Mouse (Mus musculus) lung, postnatal 0 days (tissue): ENCODE results near the gene Thrb.

Source experiments
- CTCF ChIP-seq: IDR thresholded peaks from 2 replicates; pipeline ENCODE4 v1.5.1; 2016; ENCODE audit warnings: antibody characterized with exemption, mild to moderate bottlenecking
- EP300 ChIP-seq: IDR thresholded peaks from 2 replicates; pipeline ENCODE4 v1.6.1; 2016; ENCODE audit warnings: antibody characterized with exemption, mild to moderate bottlenecking, control low read depth

- no peak for TF ChIP-seq CTCF
- TF ChIP-seq EP300, result no peak
Measured at GRCm38 (mm10) chr14:18031941-18032340, 371.9 kb downstream of the Thrb start.
